Mouse (Mus musculus) embryo, embryonic 10.5 days (tissue): ENCODE results near the gene Fbxo42.
A peak's percentile ranks its signal among the peaks of the same experiment; 100 is the strongest.

Source experiments
- DNase-seq: peaks from one replicate; pipeline ENCODE4 v3.0.0-alpha.2; 2015; ENCODE audit warnings: low spot score

Fbxo42 gene

GRCm38 (mm10) chr4:141219583-141220213 lies 72.0 kb downstream of the Fbxo42 start:
- no peak for DNase-seq

GRCm38 (mm10) chr4:141221848-141222247 lies 74.1 kb downstream of the Fbxo42 start:
- no peak for DNase-seq

DNA sequence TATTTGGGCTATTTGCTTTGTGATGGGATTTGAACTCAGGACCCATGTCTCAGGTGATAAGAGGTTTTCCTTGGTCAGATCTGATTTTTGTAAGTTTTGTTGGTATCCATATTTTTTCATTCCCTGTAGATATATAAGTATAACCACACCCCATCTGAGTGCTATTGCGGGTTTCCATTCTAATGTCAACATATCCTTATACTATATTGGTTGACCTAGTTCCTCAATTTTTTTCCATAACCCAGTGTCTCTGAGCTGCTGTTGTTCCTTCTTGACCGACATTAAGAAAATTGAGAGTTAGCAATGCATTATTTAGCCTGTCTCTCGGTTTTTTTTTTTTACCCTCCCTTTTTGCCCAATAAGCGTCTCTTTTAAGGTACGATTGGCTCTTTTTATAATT lies 75.0 kb downstream of the Fbxo42 start:
- DNase-seq: no peak

DNA sequence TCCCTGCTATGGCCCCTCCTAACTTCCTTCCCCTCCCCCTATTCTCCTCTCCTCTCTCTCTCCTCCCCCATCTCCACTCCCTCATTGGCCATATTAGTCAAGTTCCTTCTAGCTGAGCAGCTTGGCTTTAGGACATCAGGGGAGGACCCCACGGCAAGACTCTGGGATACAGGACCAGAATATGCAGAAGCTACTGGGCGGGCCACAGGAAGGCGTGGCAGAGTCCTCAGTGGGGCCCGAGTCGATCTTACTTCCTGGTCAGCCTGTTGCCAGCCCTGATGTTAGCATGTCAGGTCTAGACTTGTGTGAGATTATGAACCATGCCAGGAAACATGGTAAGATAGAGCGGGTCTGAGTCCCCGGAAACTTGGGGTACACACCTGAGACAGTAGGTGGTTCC lies 81.0 kb downstream of the Fbxo42 start:
- DNase-seq: no peak

DNA sequence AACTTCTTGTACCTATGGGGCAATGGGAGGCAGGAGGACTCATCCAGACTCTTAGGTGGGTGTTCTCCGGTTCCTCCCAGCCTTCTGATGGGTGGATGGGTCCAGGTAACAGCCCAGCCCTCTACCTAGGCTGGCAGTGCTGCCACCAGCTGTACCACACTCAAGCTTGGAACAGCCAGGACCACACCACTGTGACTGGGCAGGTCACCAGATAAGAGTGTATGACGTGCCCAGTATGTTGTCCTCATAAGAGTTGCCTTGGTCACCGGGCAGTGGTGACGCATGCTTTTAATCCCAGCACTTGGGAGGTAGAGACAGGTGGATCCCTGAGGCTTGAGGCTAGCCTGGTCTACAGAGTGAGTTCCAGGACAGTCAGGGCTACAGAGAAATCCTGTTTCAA lies 85.5 kb downstream of the Fbxo42 start:
- no peak for DNase-seq

DNA sequence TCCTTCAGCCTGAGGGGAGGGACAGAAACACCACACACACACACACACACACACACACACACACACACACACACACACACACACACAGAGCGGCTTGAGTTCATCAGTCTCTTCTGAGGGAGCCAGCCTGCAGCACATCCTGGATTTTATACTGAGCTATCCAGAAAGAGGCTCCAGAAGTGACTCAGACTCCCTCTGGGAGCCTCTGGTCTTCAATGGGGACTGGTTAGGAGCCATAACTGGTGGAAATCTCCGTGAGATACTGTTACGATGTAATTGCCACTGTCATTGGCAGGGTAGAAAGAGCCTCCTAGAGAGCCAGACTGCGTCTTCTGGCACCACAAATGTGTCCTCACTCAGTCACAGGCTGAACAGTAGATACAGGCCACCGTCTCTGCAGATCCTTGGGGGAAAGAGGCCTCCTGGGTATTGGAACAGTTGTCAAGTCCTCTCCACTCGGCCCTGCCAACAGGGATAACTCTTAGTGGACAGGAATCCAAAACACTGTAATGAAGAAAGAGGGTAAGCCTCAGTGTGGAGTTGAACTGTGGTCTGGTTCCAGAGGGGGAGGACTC lies 87.9 kb downstream of the Fbxo42 start:
- DNase-seq: no peak

DNA sequence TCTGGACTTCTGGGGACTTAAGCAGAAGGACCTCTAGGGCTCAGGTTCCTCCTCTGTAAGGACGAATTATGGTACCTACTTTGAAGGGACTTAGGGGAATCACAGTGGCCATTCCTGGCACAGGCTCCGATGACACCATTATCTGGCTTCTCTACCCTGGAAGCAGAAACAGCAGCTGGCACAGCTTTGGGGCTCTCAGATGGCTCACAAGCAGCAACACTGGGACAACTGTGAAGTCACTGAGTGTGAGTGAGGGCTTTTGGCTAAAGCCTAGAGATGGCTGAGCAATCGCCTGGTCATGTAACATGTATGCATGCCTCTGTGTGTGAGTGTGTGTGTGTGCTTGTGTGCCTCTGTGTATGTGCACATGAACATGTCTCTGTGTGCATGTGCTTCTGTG lies 89.1 kb downstream of the Fbxo42 start:
- DNase-seq: no peak

GRCm38 (mm10) chr4:141238492-141239387 lies 91.0 kb downstream of the Fbxo42 start:
- DNase-seq: no peak

- peak; percentile 93 for DNase-seq
These were observed 91.8 kb downstream of the Fbxo42 start, which contains the start of gene Arhgef19 for GRCm38 (mm10) chr4:141239388-141240125. Arhgef19 (plus strand) TSS chr4:141239499.

- DNase-seq: peak; percentile 66
These were observed 92.9 kb downstream of the Fbxo42 start for GRCm38 (mm10) chr4:141240617-141241016.

- DNase-seq: no peak
These were observed 94.1 kb downstream of the Fbxo42 start for GRCm38 (mm10) chr4:141241861-141242260.

- DNase-seq: peak; percentile 22
These were observed 95.0 kb downstream of the Fbxo42 start for GRCm38 (mm10) chr4:141242651-141243241.

- DNase-seq: no peak
These were observed 95.9 kb downstream of the Fbxo42 start for GRCm38 (mm10) chr4:141243636-141244035.

DNA sequence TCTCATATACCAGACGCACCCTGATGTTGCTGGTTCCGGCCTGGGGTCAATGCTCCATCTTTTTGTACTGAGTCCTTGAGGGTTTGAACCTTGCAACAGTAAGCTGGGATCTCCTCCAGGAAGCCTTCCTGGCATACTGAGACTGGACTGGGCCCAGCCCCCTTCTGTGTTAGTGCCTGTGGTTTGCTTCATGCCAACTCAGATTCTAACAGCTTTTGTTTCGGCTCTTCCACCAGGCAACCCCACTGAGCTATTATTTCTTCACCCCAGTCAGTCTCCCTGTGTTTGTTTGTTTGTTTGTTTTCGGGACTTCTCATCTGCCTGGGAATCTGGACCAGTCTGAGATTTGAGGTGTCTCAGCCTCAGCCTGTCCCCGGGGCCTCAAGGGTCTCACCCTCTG lies 96.7 kb downstream of the Fbxo42 start:
- no peak for DNase-seq

DNA sequence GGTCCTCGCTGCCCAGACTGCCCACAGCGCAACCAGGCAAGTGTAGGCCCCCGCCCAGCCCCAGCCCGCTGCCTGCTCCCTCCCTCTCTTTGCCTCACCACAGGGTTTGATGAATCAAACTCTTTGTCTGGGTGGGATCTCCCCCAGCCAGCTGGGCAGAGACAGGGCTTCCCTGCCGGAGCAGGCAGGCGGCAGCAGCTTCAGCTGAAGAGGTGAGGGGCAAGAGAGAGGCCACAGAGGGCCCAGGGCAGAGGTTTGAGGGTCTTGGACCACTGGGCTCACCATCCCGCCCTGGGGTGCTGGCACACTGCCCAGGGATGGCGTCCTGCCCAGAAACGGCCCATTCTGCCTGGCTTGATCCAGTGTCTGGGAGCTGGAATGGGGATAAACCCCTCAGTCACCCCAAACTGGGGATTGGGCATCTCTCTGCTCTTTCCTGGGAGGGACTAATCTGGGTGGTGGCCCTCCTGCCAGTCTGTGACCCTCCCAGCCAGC lies 97.3 kb downstream of the Fbxo42 start:
- DNase-seq: no peak

GRCm38 (mm10) chr4:141246089-141246997 lies 98.6 kb downstream of the Fbxo42 start:
- DNase-seq: no peak

DNA sequence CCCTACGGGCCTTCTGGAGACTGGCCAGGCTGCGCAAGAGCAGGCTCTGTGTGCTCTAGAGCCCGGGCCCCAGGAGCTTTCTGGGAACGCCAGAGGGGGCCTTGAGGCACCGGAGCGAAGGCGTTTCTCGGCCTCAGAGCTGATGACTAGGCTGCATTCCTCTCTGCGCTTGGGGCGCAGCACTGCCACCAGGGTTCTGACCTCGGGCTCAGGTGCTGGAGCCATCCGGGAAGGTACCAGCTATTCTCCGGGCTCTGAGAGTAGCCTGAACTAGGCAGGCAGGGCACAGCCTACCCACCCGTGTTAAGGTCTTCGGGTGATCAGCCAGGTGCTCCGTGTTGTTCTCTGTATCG lies 99.3 kb downstream of the Fbxo42 start:
- peak; percentile 17 for DNase-seq

DNA sequence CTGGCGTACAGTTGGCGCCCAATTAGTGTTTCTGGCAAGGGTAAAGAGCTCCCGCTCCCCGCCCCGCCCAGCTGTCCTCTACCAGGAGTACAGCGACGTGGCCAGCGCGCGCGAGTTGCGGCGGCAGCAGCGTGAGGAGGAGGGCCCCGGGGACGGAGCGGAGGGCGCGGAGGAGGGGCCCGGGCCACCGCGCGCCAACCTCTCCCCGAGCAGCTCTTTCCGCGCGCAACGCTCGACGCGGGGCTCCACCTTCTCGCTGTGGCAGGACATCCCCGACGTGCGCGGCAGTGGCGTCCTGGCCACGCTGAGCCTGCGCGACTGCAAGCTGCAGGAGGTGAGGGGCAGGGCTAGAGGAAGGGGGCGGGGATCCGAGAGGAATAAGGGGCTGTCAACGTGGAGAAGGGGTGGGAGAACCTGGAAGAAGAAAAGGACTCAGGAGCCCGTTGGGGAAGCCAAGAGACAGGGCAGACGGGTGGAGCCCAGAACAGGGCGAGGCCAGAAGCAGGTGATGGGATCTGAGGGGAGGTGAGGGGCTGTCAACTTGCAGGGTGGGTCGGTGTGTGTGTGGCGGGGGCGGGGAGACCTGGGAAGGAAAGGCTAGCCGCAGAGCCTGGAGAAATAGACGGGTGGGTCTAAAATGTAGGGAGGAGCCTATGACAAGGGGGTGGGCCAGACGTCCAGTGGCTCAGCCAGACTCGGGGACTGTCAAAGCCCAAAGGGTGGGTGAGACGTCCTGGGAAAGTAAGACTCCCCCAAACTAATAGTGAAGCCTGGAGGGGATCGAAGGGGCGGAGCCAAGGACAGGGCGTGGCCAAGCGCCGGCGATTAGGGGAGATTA lies 100.3 kb downstream of the Fbxo42 start:
- DNase-seq: peak; percentile 39

DNA sequence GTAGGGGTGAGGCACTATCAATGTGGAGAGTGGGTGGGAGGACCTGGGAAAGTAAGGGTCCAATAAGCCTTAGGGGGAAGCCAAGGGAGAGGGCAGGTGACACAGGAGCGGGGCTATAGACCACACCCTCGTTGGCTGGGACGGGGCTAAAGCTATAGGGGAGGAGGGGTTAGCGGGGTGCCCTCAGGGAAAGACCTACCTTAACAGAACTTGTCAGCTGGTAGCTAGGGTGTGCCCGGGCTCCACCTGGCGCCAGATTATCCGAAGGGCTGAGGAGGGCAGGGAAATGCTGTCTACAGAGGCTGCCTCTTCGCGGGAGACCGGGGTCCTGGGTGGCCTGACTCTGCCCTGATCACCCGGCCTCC lies 100.9 kb downstream of the Fbxo42 start:
- no peak for DNase-seq

DNA sequence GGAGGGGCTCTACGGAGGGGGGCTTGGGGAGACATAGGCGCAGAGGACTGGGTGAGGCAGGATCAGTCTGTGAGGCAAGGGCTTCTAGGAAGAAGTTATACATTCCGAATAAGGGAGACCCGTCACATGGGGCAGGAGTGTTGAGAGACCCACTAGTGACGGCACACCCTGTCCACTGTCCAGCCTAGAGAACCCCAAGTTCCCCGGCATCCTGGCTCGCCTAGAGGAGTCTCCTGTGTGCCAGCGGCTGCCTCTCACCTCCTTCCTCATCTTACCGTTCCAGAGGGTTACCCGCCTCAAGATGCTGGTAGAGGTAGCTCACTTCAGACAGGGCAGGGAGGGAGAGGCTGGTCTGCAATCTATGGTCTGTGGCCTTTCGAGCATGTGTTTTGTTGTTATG lies 101.7 kb downstream of the Fbxo42 start:
- no peak for DNase-seq
